Mouse (Mus musculus): Measurements from ENCODE around the gene Gm18596. TPM values are rescaled to one million over a fixed set of nuclear protein-coding genes. Genes with fewer than 3 reads are reported as not detected.
A peak's percentile ranks its signal among the peaks of the same experiment; 100 is the strongest.
"Not testable (repeated sequence)": the region's sequence is repeated elsewhere in the genome, so short reads cannot be mapped to it uniquely, and the experiment has no call there.

Gene Gm18596
- polyA plus RNA-seq (2015; fragmentation: Nextera tagmentation; extraction: Ambion mirVana) = not detected in 2 replicates

GRCm38 (mm10) chr10:77741924-77742688, at the start of gene Gm18596:
Gene Gm18596, minus strand, starts transcription at chr10:77742638.
- peak within 1 kb of the TSS; percentile 51; the same call in 1 of the 2 replicates for H3K27ac ChIP-seq
- H3K4me2 ChIP-seq (replicated peaks); H3K36me3 ChIP-seq; ATAC-seq; H3K4me3 ChIP-seq (replicated peaks); H3K9ac ChIP-seq (replicated peaks); H3K27me3 ChIP-seq; H3K4me1 ChIP-seq (replicated peaks); H3K9me3 ChIP-seq: not testable (repeated sequence)
- 51% methylated on average over 5 of the region's 5 CpGs for WGBS

- H3K9me3 ChIP-seq = no peaks in the 10 kb centered on the region
- H3K4me1 ChIP-seq (replicated peaks) = no peaks in the 10 kb centered on the region
- H3K9ac ChIP-seq (replicated peaks) = no peak overlapping the region
- WGBS = 84% methylated on average over 2 of the region's 2 CpGs
- H3K27ac ChIP-seq = no peak overlapping the region
- no peaks in the 10 kb centered on the region for H3K27me3 ChIP-seq
- no peak overlapping the region for H3K4me2 ChIP-seq (replicated peaks)
- no peak overlapping the region for H3K4me3 ChIP-seq (replicated peaks)
- H3K36me3 ChIP-seq = no peaks in the 10 kb centered on the region
- no peak for ATAC-seq
Measured at GRCm38 (mm10) chr10:77788621-77789020, 46.2 kb upstream of the Gm18596 start.

GRCm38 (mm10) chr10:77787876-77788275, 45.4 kb upstream of the Gm18596 start, which contains the start of gene Gm7137:
Gene Gm7137, minus strand, starts transcription at chr10:77788200.
- H3K27me3 ChIP-seq; H3K9me3 ChIP-seq; H3K36me3 ChIP-seq; ATAC-seq; H3K9ac ChIP-seq (replicated peaks); H3K4me2 ChIP-seq (replicated peaks); H3K4me3 ChIP-seq (replicated peaks); H3K27ac ChIP-seq; H3K4me1 ChIP-seq (replicated peaks): not testable (repeated sequence)
- 43% methylated on average over 1 of the region's 1 CpGs for WGBS

GRCm38 (mm10) chr10:77783396-77783795, 41.0 kb upstream of the Gm18596 start:
- H3K9ac ChIP-seq (replicated peaks); H3K27ac ChIP-seq; H3K4me3 ChIP-seq (replicated peaks); H3K27me3 ChIP-seq; H3K36me3 ChIP-seq; H3K4me1 ChIP-seq (replicated peaks); H3K4me2 ChIP-seq (replicated peaks); H3K9me3 ChIP-seq; ATAC-seq: not testable (repeated sequence)
- WGBS = 93% methylated on average over 2 of the region's 3 CpGs

GRCm38 (mm10) chr10:77782442-77782841, 40.0 kb upstream of the Gm18596 start, which contains the start of gene Gm3250:
Gene Gm3250, minus strand, starts transcription at chr10:77782542.
- not testable (repeated sequence) for H3K27me3 ChIP-seq; H3K4me1 ChIP-seq (replicated peaks); H3K4me3 ChIP-seq (replicated peaks); H3K36me3 ChIP-seq; ATAC-seq; H3K4me2 ChIP-seq (replicated peaks); H3K9ac ChIP-seq (replicated peaks); H3K27ac ChIP-seq; H3K9me3 ChIP-seq
- WGBS = 33% methylated on average over 1 of the region's 1 CpGs

- not testable (repeated sequence) for ATAC-seq; H3K27ac ChIP-seq; H3K4me2 ChIP-seq (replicated peaks); H3K27me3 ChIP-seq; H3K36me3 ChIP-seq; H3K9ac ChIP-seq (replicated peaks); H3K9me3 ChIP-seq; H3K4me3 ChIP-seq (replicated peaks); H3K4me1 ChIP-seq (replicated peaks)
- WGBS = 63% methylated on average over 1 of the region's 1 CpGs
Measured at GRCm38 (mm10) chr10:77776844-77777243, 34.4 kb upstream of the Gm18596 start, which contains the start of gene Gm7138. Gene Gm7138, minus strand, starts transcription at chr10:77776944.

- H3K4me1 ChIP-seq (replicated peaks); ATAC-seq; H3K9ac ChIP-seq (replicated peaks); H3K4me2 ChIP-seq (replicated peaks); H3K36me3 ChIP-seq; H3K27me3 ChIP-seq; H3K9me3 ChIP-seq; H3K27ac ChIP-seq; H3K4me3 ChIP-seq (replicated peaks): not testable (repeated sequence)
- WGBS = 91% methylated on average over 3 of the region's 3 CpGs
Measured at GRCm38 (mm10) chr10:77772142-77772541, 29.7 kb upstream of the Gm18596 start.

GRCm38 (mm10) chr10:77771225-77771624, 28.8 kb upstream of the Gm18596 start, which contains the start of gene Gm3238:
Gene Gm3238, minus strand, starts transcription at chr10:77771325.
- not testable (repeated sequence) for H3K4me1 ChIP-seq (replicated peaks); H3K4me2 ChIP-seq (replicated peaks); H3K9ac ChIP-seq (replicated peaks); H3K9me3 ChIP-seq; H3K27me3 ChIP-seq; H3K4me3 ChIP-seq (replicated peaks); H3K36me3 ChIP-seq; H3K27ac ChIP-seq; ATAC-seq
- 70% methylated on average over 1 of the region's 1 CpGs for WGBS

- H3K4me2 ChIP-seq (replicated peaks) = no peak overlapping the region
- H3K9me3 ChIP-seq = no peaks in the 10 kb centered on the region
- no peaks in the 10 kb centered on the region for H3K27me3 ChIP-seq
- H3K36me3 ChIP-seq = no peaks in the 10 kb centered on the region
- no peak overlapping the region for H3K4me3 ChIP-seq (replicated peaks)
- H3K9ac ChIP-seq (replicated peaks) = no peak overlapping the region
- 87% methylated on average over 1 of the region's 1 CpGs for WGBS
- H3K27ac ChIP-seq = no peak overlapping the region
- ATAC-seq = no peak
- H3K4me1 ChIP-seq (replicated peaks) = no peaks in the 10 kb centered on the region
Measured at GRCm38 (mm10) chr10:77769727-77770126, 27.3 kb upstream of the Gm18596 start.

- not testable (repeated sequence) for H3K4me1 ChIP-seq (replicated peaks); H3K9ac ChIP-seq (replicated peaks); H3K27ac ChIP-seq; H3K4me3 ChIP-seq (replicated peaks); H3K27me3 ChIP-seq; H3K4me2 ChIP-seq (replicated peaks); ATAC-seq; H3K36me3 ChIP-seq; H3K9me3 ChIP-seq
- 70% methylated on average over 1 of the region's 1 CpGs for WGBS
Measured at GRCm38 (mm10) chr10:77759582-77759981, 17.1 kb upstream of the Gm18596 start, which contains the start of gene Gm3233. Gene Gm3233, minus strand, starts transcription at chr10:77759682.

GRCm38 (mm10) chr10:77753448-77753847, 11.0 kb upstream of the Gm18596 start:
- no peak for ATAC-seq
- no peak overlapping the region for H3K27ac ChIP-seq

GRCm38 (mm10) chr10:77752312-77752711, 9.9 kb upstream of the Gm18596 start:
- not testable (repeated sequence) for H3K9me3 ChIP-seq; H3K4me3 ChIP-seq (replicated peaks); ATAC-seq; H3K9ac ChIP-seq (replicated peaks); H3K27me3 ChIP-seq; H3K36me3 ChIP-seq; H3K4me1 ChIP-seq (replicated peaks); H3K27ac ChIP-seq; H3K4me2 ChIP-seq (replicated peaks)
- WGBS = 65% methylated on average over 3 of the region's 3 CpGs

More at GRCm38 (mm10) chr10:77753448-77753847, 11.0 kb upstream of the Gm18596 start:
- Histone ChIP-seq H3K9me3 (no peaks in the 10 kb centered on the region), H3K9ac (replicated peaks) (no peak overlapping the region), H3K4me2 (replicated peaks) (no peak overlapping the region), H3K36me3 (no peaks in the 10 kb centered on the region), H3K4me1 (replicated peaks) (0 out of 2 replicates have a peak, but pooled peaks cover 6% of the 10 kb centered on the region), H3K27me3 (no peaks in the 10 kb centered on the region), H3K4me3 (replicated peaks) (no peak overlapping the region)
